Mouse (Mus musculus) cerebellum, adult (tissue): ENCODE measurements around the gene Atxn7l1.

Experiments used
- ATAC-seq: cut with Nextera tagmentation; 2 replicates; pipeline ENCODE4 v1.9.2; 2017; ENCODE audit warnings: mild to moderate bottlenecking, moderate library complexity, mixed read lengths; ENCODE audit not compliant: insufficient number of reproducible peaks, low FRiP score, low TSS enrichment

Gene Atxn7l1

DNA sequence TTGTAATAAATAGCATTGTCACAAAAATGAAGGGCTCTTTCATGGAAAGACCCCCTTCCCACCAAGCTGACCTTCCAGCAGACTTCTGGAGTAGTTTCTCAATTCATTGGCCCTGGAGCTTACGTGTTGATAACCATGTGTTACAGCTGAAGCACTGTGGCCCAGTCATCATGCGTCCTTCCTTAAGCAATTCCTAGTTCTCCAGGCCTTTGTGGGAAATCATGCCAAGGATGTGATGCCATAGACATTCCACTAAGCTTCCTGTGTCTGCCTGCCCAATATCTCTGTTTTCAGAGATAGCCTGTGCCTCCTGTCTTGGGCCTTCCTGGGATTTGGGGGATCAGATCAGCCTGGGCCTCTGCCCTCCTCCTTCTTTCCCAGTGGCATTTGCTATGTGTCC is 32.9 kb downstream of the Atxn7l1 start:
- no peak for ATAC-seq

GRCm38 (mm10) chr12:33181875-33182274 is 34.4 kb downstream of the Atxn7l1 start:
- no peak for ATAC-seq

DNA sequence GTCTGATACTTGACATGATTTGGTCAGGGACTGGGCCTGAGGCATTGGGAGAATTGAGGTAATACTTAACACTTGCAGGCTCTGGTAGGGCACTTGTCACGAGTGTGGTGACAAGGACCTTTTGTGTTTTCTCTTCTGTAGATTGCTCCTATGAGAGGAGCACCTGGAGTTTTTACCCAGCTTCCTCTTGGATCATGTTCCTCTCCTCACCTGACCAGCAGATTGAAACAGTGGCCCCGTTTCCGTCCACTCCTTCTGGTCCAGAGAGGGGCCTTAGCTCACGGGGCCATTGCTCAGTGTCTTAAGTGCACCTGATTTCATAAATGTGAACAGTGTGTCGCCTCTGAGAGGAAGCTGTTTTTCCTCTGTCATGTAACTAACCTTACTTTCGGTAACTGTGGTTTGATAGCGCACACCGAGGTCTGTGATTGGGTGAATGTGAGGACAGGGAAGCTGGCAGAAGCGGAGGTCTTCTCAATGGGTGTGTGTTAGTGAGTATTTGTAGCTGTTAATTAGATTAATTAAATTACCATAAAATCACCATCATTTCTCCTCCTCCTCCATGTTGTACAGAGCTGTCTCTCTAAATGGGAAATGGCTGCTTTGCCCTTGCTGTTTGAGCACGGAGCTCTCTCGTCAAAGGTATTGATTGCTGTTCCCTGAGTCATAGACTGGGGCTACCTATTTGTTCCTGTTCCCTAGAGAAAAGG is 35.1 kb downstream of the Atxn7l1 start:
- no peak for ATAC-seq

DNA sequence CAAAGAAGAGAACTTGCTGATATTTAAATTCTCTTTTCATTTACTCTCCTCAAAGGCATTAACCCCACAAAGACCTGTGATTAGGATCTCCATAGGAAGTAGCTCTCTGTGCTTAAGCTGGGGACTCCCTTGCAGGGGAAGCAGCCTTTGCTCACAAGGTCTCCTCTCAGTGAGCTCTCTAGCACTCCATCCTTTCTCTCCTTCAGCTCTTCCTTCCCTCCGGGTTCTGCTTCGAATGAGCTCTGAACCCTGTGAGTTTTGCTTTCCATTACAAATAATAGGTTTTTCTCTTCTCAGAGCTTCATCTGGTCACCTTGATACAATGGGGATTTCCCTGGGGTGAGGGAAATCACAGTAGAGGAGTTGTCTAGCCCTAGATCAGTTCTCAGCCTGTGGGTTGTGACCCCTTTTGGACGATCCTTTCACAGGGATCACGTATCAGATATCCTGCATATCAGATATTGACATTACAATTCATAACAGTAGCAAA is 35.7 kb downstream of the Atxn7l1 start:
- no peak for ATAC-seq

DNA sequence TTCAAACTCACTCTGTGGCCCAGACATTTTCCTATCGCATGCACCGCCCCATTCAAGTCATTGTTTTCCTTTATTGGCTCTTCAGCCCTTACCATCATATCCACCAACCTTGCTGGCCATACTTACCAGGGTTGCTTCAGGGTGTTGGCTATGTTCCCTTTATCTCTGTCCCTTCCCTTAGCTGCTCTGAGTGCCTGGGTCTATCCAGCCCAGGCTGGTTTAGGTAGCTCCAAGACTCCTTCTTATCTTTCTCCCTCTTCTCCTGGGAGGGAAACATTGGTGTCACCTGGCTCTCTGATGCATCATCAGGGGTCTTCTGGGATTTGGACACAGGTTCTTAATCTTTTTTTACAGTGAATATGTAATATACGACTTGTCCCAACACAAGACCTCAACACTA is 36.6 kb downstream of the Atxn7l1 start:
- no peak for ATAC-seq

DNA sequence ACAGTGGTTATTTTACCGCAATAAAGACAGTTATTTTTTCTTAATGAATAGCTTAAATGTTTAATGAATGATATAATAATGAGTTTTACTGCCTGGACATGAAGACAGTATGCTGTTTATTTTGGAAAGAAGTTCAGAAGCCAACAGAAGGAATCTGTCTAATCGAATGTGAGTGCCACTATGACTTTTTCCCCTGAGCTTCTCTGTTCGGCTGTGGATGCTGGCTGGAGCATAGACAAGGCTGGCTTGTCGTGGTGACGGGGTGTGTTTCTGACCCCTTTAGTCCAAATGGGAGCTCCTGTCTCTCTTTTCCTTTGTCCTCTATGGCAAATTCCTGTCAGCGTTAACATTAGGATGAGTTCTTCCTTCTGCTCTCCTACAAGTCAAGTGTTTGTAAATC is 37.6 kb downstream of the Atxn7l1 start:
- ATAC-seq, result no peak

GRCm38 (mm10) chr12:33186331-33186730 is 38.8 kb downstream of the Atxn7l1 start:
- ATAC-seq, result no peak

DNA sequence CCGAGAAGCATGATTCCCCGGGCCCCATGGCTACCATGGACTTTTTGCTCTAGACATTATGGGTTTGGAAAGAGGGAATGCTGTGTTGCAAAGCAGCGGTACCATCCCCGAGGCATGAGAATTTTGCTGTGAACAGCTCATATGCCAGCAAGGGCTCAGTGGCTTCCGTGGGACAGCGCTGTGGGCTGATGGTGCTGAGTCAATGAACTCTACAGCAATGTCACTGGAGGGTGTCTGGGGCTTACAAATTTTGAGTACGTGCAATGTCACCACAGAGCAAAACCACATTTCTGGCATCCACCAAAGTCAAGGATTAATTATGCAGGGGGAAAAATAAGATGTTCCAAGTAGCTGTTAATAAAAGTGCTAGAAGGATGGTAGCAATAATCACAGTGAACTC is 42.6 kb downstream of the Atxn7l1 start:
- no peak for ATAC-seq

GRCm38 (mm10) chr12:33190633-33191032 is 43.1 kb downstream of the Atxn7l1 start:
- ATAC-seq, result no peak

DNA sequence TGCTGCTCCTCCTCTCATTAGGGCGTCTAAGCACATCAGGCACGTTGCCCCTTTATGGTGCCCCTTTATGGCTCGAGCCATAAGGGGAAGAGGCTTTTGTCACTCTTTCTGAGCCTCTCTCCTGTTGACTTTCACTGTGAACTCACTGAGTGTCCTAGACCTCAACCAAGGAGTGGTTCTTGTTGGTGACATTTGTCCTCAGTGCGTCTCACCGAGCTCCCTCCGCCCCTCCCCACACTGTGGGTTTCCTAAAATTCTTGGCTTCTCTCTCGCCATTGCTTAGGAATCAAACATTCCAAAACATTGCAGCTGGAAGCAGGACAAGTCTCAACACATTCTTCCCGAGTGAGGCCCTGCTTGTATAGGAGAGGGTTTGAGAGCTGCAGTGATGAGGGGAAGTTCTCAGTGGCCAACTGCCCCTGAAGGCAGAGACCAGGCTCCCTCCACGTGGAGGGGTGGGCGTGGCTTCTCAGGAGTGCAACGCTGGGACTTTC is 46.0 kb downstream of the Atxn7l1 start:
- no peak for ATAC-seq

GRCm38 (mm10) chr12:33195175-33195574 is 47.7 kb downstream of the Atxn7l1 start:
- ATAC-seq, result no peak

DNA sequence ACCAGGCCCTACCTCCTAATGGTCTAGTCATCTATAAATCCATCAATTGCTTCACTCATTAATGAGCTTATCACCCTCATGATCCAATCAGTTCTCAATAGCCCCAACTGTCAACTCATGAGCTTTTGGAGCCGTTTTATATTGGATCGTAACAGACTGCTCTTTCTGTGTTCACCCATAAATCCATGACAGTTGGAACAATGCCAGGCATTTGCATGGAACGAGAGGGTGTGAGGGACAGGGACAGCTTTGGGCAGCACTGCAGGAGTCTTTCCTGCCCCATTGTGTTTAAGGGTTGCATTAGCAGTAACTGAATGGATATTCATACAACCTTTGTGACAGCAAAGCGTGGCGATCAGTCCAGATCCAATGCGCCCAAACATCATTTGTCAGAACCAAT is 49.8 kb downstream of the Atxn7l1 start:
- no peak for ATAC-seq

- no peak for ATAC-seq
Measured at GRCm38 (mm10) chr12:33197746-33198145, 50.3 kb downstream of the Atxn7l1 start.

DNA sequence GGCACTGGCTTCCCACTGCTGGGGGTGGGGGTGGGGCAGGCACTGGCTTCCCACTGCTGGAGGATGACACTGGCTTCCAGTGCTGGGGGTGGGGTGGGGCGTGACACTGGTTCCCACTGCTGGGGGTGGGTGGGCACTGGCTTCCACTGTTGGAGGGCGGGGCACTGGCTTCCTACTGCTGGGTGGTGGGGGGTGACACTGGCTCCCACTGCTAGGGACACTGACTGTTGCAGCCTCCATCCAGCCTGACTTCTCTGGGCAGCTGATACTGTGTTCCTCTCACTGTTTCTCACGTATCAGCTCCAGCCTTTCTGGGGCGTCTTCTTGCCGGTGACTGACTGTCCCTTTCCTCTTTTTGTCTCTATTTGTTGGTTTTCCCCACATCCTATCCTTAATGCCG is 53.6 kb downstream of the Atxn7l1 start:
- no peak for ATAC-seq

- ATAC-seq, result no peak
Measured at GRCm38 (mm10) chr12:33201491-33202210, 54.2 kb downstream of the Atxn7l1 start.

GRCm38 (mm10) chr12:33205255-33205654 is 57.8 kb downstream of the Atxn7l1 start:
- ATAC-seq, result no peak

DNA sequence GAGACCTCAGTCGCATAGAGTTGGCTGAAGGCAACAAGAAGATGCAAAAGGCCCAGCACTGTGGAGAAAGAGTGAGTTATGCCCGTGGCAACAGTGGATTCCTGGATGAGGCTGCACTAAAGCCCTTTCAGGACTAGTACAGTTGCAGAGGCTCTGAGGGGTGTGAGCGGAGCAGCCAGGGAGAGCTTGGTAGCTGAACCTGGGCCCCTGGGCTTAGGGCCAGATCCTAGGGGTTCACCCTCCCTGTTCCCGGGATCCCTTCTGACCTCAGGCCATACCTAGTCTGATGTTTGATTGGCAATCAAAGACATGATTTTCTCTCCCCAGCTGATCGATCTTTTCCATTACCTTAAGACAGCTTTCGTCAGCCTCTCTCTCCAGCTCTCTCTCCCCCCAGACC is 58.8 kb downstream of the Atxn7l1 start:
- ATAC-seq, result no peak

DNA sequence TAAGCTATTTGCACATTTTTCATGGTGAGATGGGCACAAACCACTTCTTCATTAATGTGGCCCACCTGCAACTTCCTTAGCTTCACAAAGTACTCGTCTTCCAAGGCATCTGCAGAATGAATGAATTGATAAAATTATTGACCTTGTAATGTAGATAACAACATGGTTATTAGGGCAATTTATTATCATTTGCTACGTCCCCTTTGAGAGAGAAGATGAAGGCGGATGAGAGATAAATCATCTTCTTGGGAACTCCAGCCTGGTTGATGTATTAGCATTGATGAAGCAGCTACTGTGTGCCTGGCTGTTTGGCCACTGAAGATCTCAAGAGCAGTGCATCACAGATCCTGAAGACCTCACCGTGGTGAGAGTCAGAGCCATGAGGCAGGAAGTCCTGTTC is 63.4 kb downstream of the Atxn7l1 start:
- no peak for ATAC-seq

GRCm38 (mm10) chr12:33218215-33218859 is 70.8 kb downstream of the Atxn7l1 start:
- no peak for ATAC-seq

DNA sequence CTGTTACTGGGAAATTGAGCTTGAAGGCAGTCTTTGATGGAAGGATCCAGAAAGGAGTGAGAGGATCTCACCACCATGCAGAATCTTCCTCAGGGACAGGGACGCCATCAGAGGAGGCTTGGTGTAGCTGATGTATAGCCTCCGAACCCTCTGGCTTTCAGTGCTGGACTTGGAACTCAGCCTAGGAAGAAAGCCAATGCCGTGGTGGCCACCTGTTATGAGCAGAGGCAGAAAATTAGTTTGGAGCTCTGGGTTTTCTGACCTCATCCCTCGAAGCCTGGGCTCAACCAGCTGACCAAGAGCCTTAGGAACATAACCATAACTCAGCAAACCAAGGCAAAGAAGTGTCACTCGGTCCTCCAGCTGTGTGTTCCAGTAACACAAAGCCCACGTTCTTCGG is 71.9 kb downstream of the Atxn7l1 start:
- peak; percentile 69 for ATAC-seq

- ATAC-seq, result no peak
Measured at GRCm38 (mm10) chr12:33220081-33220480, 72.6 kb downstream of the Atxn7l1 start.
